Comparison of ENCODE assay signal across 9 mouse cellular contexts in genomic region chr4:133233285-133233976, GRCm38 (mm10). TPM values are rescaled to one million over a fixed set of nuclear protein-coding genes. Genes with fewer than 3 reads are reported as not detected.
DNase-seq lines count a peak whose midpoint lies in the region; ATAC-seq and TF ChIP-seq lines count a peak whose summit lies in the region.
"Had no signal": no experiment of that assay in that cellular context is flagged by ENCODE, and none has a peak within 500 bp of the region (broad histone marks: within the 10 kb centered on the region; RNA-seq: fewer than 3 reads in every experiment).

No protein-coding gene starts in this region.

- H3K4me3 ChIP-seq in liver, adult 2 months (ENCODE audit: insufficient read depth, low read depth, low read length), result no peak overlapping the region
- H3K4me3 ChIP-seq in liver, embryonic 12.5 days, result no peak overlapping the region
- H3K4me3 ChIP-seq in intestine, embryonic 16.5 days (ENCODE audit: low read length), result no peak overlapping the region
- H3K4me3 ChIP-seq: embryonic facial prominence, embryonic 15.5 days; lung, embryonic 15.5 days had no signal

- H3K4me2 ChIP-seq in liver, embryonic 12.5 days, result no peak overlapping the region
- H3K4me2 ChIP-seq in intestine, embryonic 16.5 days (ENCODE audit: low read depth, low read length), result no peak overlapping the region
- H3K4me2 ChIP-seq: embryonic facial prominence, embryonic 15.5 days; lung, embryonic 15.5 days had no signal

- WGBS in liver, adult 2 months, result 36% methylated on average over 10 of the region's 10 CpGs
- 33% methylated on average over 10 of the region's 10 CpGs for WGBS in liver, embryonic 12.5 days (ENCODE audit: insufficient replicate concordance)
- WGBS in intestine, embryonic 16.5 days, result 32% methylated on average over 10 of the region's 10 CpGs

- no peaks in the 10 kb centered on the region for H3K27me3 ChIP-seq in liver, adult 2 months (ENCODE audit: control insufficient read depth, insufficient read depth, low read length)
- H3K27me3 ChIP-seq in liver, embryonic 12.5 days (replicated peaks), result peaks cover 28% of the 10 kb centered on the region
- H3K27me3 ChIP-seq in intestine, embryonic 16.5 days (replicated peaks; ENCODE audit: control insufficient read depth, insufficient read depth, low read length), result no peaks in the 10 kb centered on the region
- H3K27me3 ChIP-seq: embryonic facial prominence, embryonic 15.5 days; lung, embryonic 15.5 days had no signal

- ATAC-seq in liver, embryonic 12.5 days, result no peak
- ATAC-seq in intestine, embryonic 16.5 days, result peak; percentile 31; the same call in 1 of the 2 replicates
- ATAC-seq in neutrophil, adult 5-6 weeks (ENCODE audit: extremely low read depth, insufficient number of reproducible peaks, low FRiP score, poor library complexity, severe bottlenecking), result peak; percentile 25; the same call in 1 of the 2 replicates

- peak; percentile 50 for DNase-seq in liver, adult 2 months (ENCODE audit: extremely low read depth, low read depth, low spot score)
- DNase-seq in adipocyte (ENCODE audit: low spot score), result peak; percentile 67
- no peak for DNase-seq in cerebellum, adult 11 months
- DNase-seq in cerebellum, postnatal 4 days (ENCODE audit: low spot score in 2 of 2), result no peak

- TF ChIP-seq POLR2A in liver, adult 2 months (IDR thresholded peaks at IDR 0.05; ENCODE audit: extremely low read depth, insufficient read depth, low read length), result no peak

- H3K36me3 ChIP-seq in liver, adult 2 months (ENCODE audit: control insufficient read depth, insufficient read depth, low read length), result no peaks in the 10 kb centered on the region
- H3K36me3 ChIP-seq in liver, embryonic 12.5 days, result no peaks in the 10 kb centered on the region
- H3K36me3 ChIP-seq in intestine, embryonic 16.5 days (ENCODE audit: control insufficient read depth, insufficient read depth, low read length), result no peaks in the 10 kb centered on the region
- H3K36me3 ChIP-seq: embryonic facial prominence, embryonic 15.5 days; lung, embryonic 15.5 days had no signal

- no peaks in the 10 kb centered on the region for H3K4me1 ChIP-seq in liver, adult 2 months (ENCODE audit: control insufficient read depth, insufficient read depth, low read length)
- H3K4me1 ChIP-seq in liver, embryonic 12.5 days, result peaks cover 12% of the 10 kb centered on the region
- H3K4me1 ChIP-seq in intestine, embryonic 16.5 days (ENCODE audit: control insufficient read depth, insufficient read depth, low read length), result no peaks in the 10 kb centered on the region
- H3K4me1 ChIP-seq: lung, embryonic 15.5 days had no signal

- H3K9ac ChIP-seq in liver, adult 2 months (ENCODE audit: low read depth, low read length), result no peak overlapping the region
- no peak overlapping the region for H3K9ac ChIP-seq in liver, embryonic 12.5 days
- H3K9ac ChIP-seq in intestine, embryonic 16.5 days (ENCODE audit: low read depth, low read length), result no peak overlapping the region
- H3K9ac ChIP-seq: embryonic facial prominence, embryonic 15.5 days; lung, embryonic 15.5 days had no signal

- no peak overlapping the region for H3K27ac ChIP-seq in liver, adult 2 months (replicated peaks; ENCODE audit: insufficient read depth, low read depth, low read length)
- H3K27ac ChIP-seq in liver, embryonic 12.5 days, result no peak overlapping the region
- H3K27ac ChIP-seq in intestine, embryonic 16.5 days (ENCODE audit: low read length), result no peak overlapping the region
- H3K27ac ChIP-seq: embryonic facial prominence, embryonic 15.5 days; lung, embryonic 15.5 days had no signal

- H3K79me2 ChIP-seq in liver, adult 2 months (ENCODE audit: control insufficient read depth, insufficient read depth, low read length), result no peaks in the 10 kb centered on the region

- peak; percentile 83 for TF ChIP-seq CTCF in liver, adult 2 months (IDR thresholded peaks at IDR 0.05; ENCODE audit: low read depth, low read length)

- H3K9me3 ChIP-seq in liver, embryonic 12.5 days (replicated peaks), result no peaks in the 10 kb centered on the region
- no peaks in the 10 kb centered on the region for H3K9me3 ChIP-seq in intestine, embryonic 16.5 days (ENCODE audit: control insufficient read depth, low read length)
- H3K9me3 ChIP-seq: embryonic facial prominence, embryonic 15.5 days; lung, embryonic 15.5 days had no signal

RNA-seq across cellular contexts. Expression of gene Map3k6, which starts 7.2 kb away (rescaled TPM):
- total RNA-seq in liver, adult 2 months (2014; rRNA removed), result 0.94 and 1.3 TPM in 2 replicates
- 0.76 and 0.80 TPM in 2 replicates for polyA plus RNA-seq in liver, adult 2 months (2012; rRNA removed)
- polyA plus RNA-seq in liver, embryonic 12.5 days (2016; fragmentation: Nextera tagmentation; extraction: Ambion mirVana), result 2.8 and 3.6 TPM in 2 replicates
- 2.4 and 2.8 TPM in 2 replicates for polyA plus RNA-seq in intestine, embryonic 16.5 days (2015; fragmentation: Nextera tagmentation; extraction: Ambion mirVana)
- 1.0 and 2.9 TPM in 2 replicates for total RNA-seq in neutrophil, adult 5-6 weeks (2017)

RNA-seq across cellular contexts. Expression of gene Gpr3, which starts 21.1 kb away (rescaled TPM):
- not detected in 2 replicates for total RNA-seq in liver, adult 2 months (2014; rRNA removed)
- polyA plus RNA-seq in liver, adult 2 months (2012; rRNA removed), result 0.07 TPM in 1 of 2 replicates, not detected in the other
- not detected in 2 replicates for polyA plus RNA-seq in liver, embryonic 12.5 days (2016; fragmentation: Nextera tagmentation; extraction: Ambion mirVana)
- 0.05 and 0.24 TPM in 2 replicates for polyA plus RNA-seq in intestine, embryonic 16.5 days (2015; fragmentation: Nextera tagmentation; extraction: Ambion mirVana)
- not detected in 2 replicates for total RNA-seq in neutrophil, adult 5-6 weeks (2017)

RNA-seq across cellular contexts. Expression of gene Cd164l2, which starts 21.5 kb away (rescaled TPM):
- not detected in 2 replicates for total RNA-seq in liver, adult 2 months (2014; rRNA removed)
- not detected in 2 replicates for polyA plus RNA-seq in liver, adult 2 months (2012; rRNA removed)
- polyA plus RNA-seq in liver, embryonic 12.5 days (2016; fragmentation: Nextera tagmentation; extraction: Ambion mirVana), result 0.12 and 0.26 TPM in 2 replicates
- polyA plus RNA-seq in intestine, embryonic 16.5 days (2015; fragmentation: Nextera tagmentation; extraction: Ambion mirVana), result 1.6 and 2.0 TPM in 2 replicates
- 2.9 TPM in 1 of 2 replicates, not detected in the other for total RNA-seq in neutrophil, adult 5-6 weeks (2017)

RNA-seq across cellular contexts. Expression of gene Sytl1, which starts 29.5 kb away (rescaled TPM):
- 4.2 and 5.1 TPM in 2 replicates for total RNA-seq in liver, adult 2 months (2014; rRNA removed)
- polyA plus RNA-seq in liver, adult 2 months (2012; rRNA removed), result 2.9 and 5.3 TPM in 2 replicates
- 0.37 and 0.46 TPM in 2 replicates for polyA plus RNA-seq in liver, embryonic 12.5 days (2016; fragmentation: Nextera tagmentation; extraction: Ambion mirVana)
- polyA plus RNA-seq in intestine, embryonic 16.5 days (2015; fragmentation: Nextera tagmentation; extraction: Ambion mirVana), result 3.0 and 4.0 TPM in 2 replicates
- total RNA-seq in neutrophil, adult 5-6 weeks (2017), result 2.9 and 5.0 TPM in 2 replicates

RNA-seq across cellular contexts. Expression of gene Tmem222, which starts 44.2 kb away (rescaled TPM):
- 22.7 and 29.7 TPM in 2 replicates for total RNA-seq in liver, adult 2 months (2014; rRNA removed)
- 45.4 and 57.0 TPM in 2 replicates for polyA plus RNA-seq in liver, adult 2 months (2012; rRNA removed)
- polyA plus RNA-seq in liver, embryonic 12.5 days (2016; fragmentation: Nextera tagmentation; extraction: Ambion mirVana), result 47.6 and 48.4 TPM in 2 replicates
- 69.8 and 75.7 TPM in 2 replicates for polyA plus RNA-seq in intestine, embryonic 16.5 days (2015; fragmentation: Nextera tagmentation; extraction: Ambion mirVana)
- 17.1 and 18.0 TPM in 2 replicates for total RNA-seq in neutrophil, adult 5-6 weeks (2017)

Comparison
In these comparisons a context has a peak if more than half of its experiments do, and no peak if none do; other contexts are left out.
1. DNase-seq: peak in liver, adult 2 months (single experiment) and adipocyte (single experiment); none in cerebellum, adult 11 months (single experiment) and cerebellum, postnatal 4 days (0 of 2).